Mouse (Mus musculus) myocyte (in vitro differentiated cells): Measurements from ENCODE around the gene Fgd2. TPM values are rescaled to one million over a fixed set of nuclear protein-coding genes. Genes with fewer than 3 reads are reported as not detected.
A peak's percentile ranks its signal among the peaks of the same experiment; 100 is the strongest.

ENCODE experiments used
- H3K27me3 ChIP-seq: one replicate; pipeline ENCODE4 v1.6.1; 2011; ENCODE audit not compliant: control insufficient read depth, insufficient read depth, insufficient read length
- H3K36me3 ChIP-seq: one replicate; pipeline ENCODE4 v1.6.1; 2011; ENCODE audit not compliant: control insufficient read depth, insufficient read depth
- H3K4me2 ChIP-seq: one replicate; pipeline ENCODE4 v1.6.1; 2011; ENCODE audit warnings: low read depth, control low read depth
- H3K4me3 ChIP-seq: one replicate; pipeline ENCODE4 v1.5.1; 2011; ENCODE audit warnings: mild to moderate bottlenecking, control low read depth, moderate library complexity
- H3K79me2 ChIP-seq: one replicate; pipeline ENCODE4 v1.6.1; 2011; ENCODE audit not compliant: control insufficient read depth, insufficient read depth
- H3ac ChIP-seq: one replicate; pipeline ENCODE4 v1.6.1; 2011; ENCODE audit not compliant: control insufficient read depth, insufficient read length
- CEBPB ChIP-seq: IDR thresholded peaks from 2 replicates; pipeline ENCODE4 v1.6.1; 2011; ENCODE audit warnings: mild to moderate bottlenecking, moderate library complexity; ENCODE audit not compliant: poor library complexity, insufficient read depth, severe bottlenecking
- E2F4 ChIP-seq: IDR thresholded peaks from one replicate; pipeline ENCODE4 v1.6.1; 2011; ENCODE audit warnings: mild to moderate bottlenecking, control low read depth, moderate library complexity; ENCODE audit not compliant: insufficient read depth
- MAX ChIP-seq: IDR thresholded peaks from one replicate; pipeline ENCODE4 v1.6.1; 2011; ENCODE audit warnings: low read depth, mild to moderate bottlenecking, control low read depth
- MYOD1 ChIP-seq, 3 experiments: IDR thresholded peaks; one replicate each; pipeline ENCODE4 v1.6.1; 2011; ENCODE audit warnings: control low read depth in 2 of 3, low read depth in 2 of 3, mild to moderate bottlenecking in 2 of 3, moderate library complexity in 1 of 3; ENCODE audit not compliant: insufficient read length in 2 of 3, control insufficient read depth in 1 of 3
- MYOG ChIP-seq, 3 experiments: IDR thresholded peaks; one replicate each; pipeline ENCODE4 v1.6.1; 2011; ENCODE audit warnings: control low read depth in 2 of 3, low read depth in 2 of 3, mild to moderate bottlenecking in 2 of 3; ENCODE audit not compliant: insufficient read length in 2 of 3, control insufficient read depth in 1 of 3, insufficient read depth in 1 of 3
- POLR2A ChIP-seq: IDR thresholded peaks from one replicate; pipeline ENCODE4 v1.6.1; 2011; ENCODE audit warnings: low read depth, mild to moderate bottlenecking, control low read depth, moderate library complexity; ENCODE audit not compliant: insufficient read length
- POLR2AphosphoS2 ChIP-seq: IDR thresholded peaks from one replicate; pipeline ENCODE4 v1.6.1; 2011; ENCODE audit warnings: low read depth, control low read depth; ENCODE audit not compliant: insufficient read length
- REST ChIP-seq: IDR thresholded peaks from one replicate; pipeline ENCODE4 v1.6.1; 2011; ENCODE audit warnings: mild to moderate bottlenecking, control low read depth, moderate library complexity; ENCODE audit not compliant: insufficient read depth, insufficient read length
- SRF ChIP-seq: IDR thresholded peaks from one replicate; pipeline ENCODE4 v1.6.1; 2011; ENCODE audit warnings: low read depth; ENCODE audit not compliant: control insufficient read depth, insufficient read length
- TCF12 ChIP-seq: IDR thresholded peaks from one replicate; pipeline ENCODE4 v1.6.1; 2011; ENCODE audit warnings: mild to moderate bottlenecking, control low read depth; ENCODE audit not compliant: poor library complexity, insufficient read depth, severe bottlenecking
- TCF3 ChIP-seq: IDR thresholded peaks from one replicate; pipeline ENCODE4 v1.6.1; 2011; ENCODE audit warnings: low read depth, control low read depth; ENCODE audit not compliant: insufficient read length
- USF1 ChIP-seq: IDR thresholded peaks from one replicate; pipeline ENCODE4 v1.6.1; 2011; ENCODE audit warnings: low read depth, mild to moderate bottlenecking, control low read depth, moderate library complexity
- polyA plus RNA-seq: library from polyadenylated mRNA; unstranded; fragments of >200 nt; fragmentation: generic; extraction: Trizol; gene quantifications from one replicate; pipeline ENCODE4 v1.2.1, GENCODE M21; 2012; ENCODE audit warnings: missing spikeins

The Fgd2 gene
- polyA plus RNA-seq, 1 experiment = 0.54 TPM

DNA sequence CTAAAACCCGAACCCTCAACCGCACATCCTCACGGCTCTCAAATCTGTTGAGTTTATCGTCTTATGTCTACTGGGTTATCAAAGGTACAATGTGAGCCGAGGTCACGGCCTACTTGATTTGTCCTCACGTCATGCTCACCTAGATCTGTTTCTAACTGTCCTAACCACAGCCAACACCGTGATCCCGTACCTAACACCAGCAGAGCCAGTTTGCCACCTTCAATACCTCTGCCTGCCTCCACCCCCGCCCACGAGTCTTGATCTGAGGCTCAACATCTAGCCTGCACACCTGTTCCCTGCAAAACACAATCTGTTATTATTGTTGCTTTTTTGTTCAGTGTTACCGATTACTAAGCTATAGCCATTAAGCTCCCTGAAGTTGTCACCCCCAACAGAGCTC lies 15.4 kb upstream of the Fgd2 start:
- H3K36me3 ChIP-seq = peaks cover 5% of the 10 kb centered on the region
- H3K79me2 ChIP-seq = peaks cover 43% of the 10 kb centered on the region
- TF ChIP-seq CEBPB = no peak
- TF ChIP-seq MYOG (IDR thresholded peaks at IDR 0.05; ENCODE audit: control insufficient read depth in 1 of 3, insufficient read depth in 1 of 3, insufficient read length in 2 of 3, low read depth in 2 of 3) = no peak
- TF ChIP-seq REST = no peak
- TF ChIP-seq POLR2A = no peak
- no peak for TF ChIP-seq MAX
- TF ChIP-seq POLR2AphosphoS2 = no peak
- no peak for TF ChIP-seq MYOD1 (IDR thresholded peaks at IDR 0.05; ENCODE audit: control insufficient read depth in 1 of 3, insufficient read length in 2 of 3, low read depth in 2 of 3)
- no peak for TF ChIP-seq TCF3
- H3ac ChIP-seq = no peak overlapping the region
- H3K4me3 ChIP-seq = no peak overlapping the region
- no peaks in the 10 kb centered on the region for H3K27me3 ChIP-seq
- H3K4me2 ChIP-seq = peak overlapping the region; percentile 91

DNA sequence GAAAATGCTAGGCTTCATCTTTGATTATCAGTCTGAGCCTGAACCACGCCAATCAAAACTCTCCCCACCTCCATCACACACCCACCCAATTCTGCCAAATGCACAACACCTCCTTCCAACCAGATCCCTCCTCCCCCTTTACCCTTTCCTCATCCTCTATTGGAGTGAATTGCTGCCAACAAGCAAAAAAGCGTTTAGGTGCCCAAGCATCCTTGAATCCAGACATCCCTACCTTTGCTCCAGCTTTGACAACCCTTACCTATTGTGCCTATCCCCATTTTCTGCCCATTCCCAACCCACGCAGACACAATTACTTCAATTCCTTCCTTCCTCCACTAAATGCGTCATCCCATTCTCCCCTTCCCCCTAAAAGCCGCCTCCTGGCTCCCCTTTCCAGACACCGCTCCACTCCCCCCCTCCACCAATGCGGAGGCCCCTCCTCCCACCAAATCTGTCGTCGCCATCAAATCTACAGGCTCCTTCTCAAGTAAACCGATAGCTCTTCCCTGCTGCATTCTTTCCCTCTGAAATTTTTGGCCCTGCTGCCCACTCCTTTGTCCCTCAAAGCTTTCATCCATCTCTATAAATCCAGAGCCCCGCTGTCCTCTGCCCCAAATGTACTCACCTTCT lies 14.1 kb upstream of the Fgd2 start:
- peak overlapping the region; percentile 91 for H3K4me2 ChIP-seq
- peak overlapping the region; percentile 86 for H3ac ChIP-seq
- TF ChIP-seq POLR2A = no peak
- no peak for TF ChIP-seq MYOG (IDR thresholded peaks at IDR 0.05; ENCODE audit: control insufficient read depth in 1 of 3, insufficient read depth in 1 of 3, insufficient read length in 2 of 3, low read depth in 2 of 3)
- TF ChIP-seq TCF12 = no peak
- TF ChIP-seq E2F4 = no peak
- no peak for TF ChIP-seq SRF
- TF ChIP-seq CEBPB = no peak
- TF ChIP-seq MAX = no peak
- TF ChIP-seq TCF3 = no peak
- TF ChIP-seq REST = no peak
- TF ChIP-seq POLR2AphosphoS2 = no peak
- TF ChIP-seq MYOD1 (IDR thresholded peaks at IDR 0.05; ENCODE audit: control insufficient read depth in 1 of 3, insufficient read length in 2 of 3, low read depth in 2 of 3) = no peak
- no peak for TF ChIP-seq USF1
- peaks cover 43% of the 10 kb centered on the region for H3K79me2 ChIP-seq
- peaks cover 5% of the 10 kb centered on the region for H3K36me3 ChIP-seq
- peak overlapping the region; percentile 92 for H3K4me3 ChIP-seq
- no peaks in the 10 kb centered on the region for H3K27me3 ChIP-seq

DNA sequence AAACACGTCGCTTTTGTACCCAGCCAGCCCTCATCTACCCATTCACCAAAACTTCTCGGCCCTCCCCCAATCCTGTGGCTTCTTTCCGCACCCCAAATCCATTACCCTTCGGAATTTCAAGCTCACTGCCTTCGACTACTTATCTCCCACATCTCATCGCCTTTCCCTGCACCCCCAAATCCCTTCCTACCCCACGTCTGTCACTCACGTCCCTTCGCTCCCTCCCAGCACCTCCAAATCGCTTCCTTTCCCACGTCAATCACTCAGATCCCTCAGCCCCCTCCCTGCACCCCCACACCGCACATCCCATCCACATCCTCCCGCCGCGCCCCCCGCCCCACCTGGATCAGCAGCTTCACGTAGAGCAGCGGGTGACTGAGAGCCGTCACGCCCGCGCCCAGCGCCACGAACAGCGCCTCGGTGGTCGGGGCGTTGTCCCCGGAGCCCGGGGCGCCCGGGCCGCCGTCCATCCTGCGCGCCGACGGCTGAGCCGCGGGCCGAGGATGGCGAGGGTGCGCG lies 13.5 kb upstream of the Fgd2 start:
- TF ChIP-seq REST (no peak), SRF (no peak), E2F4 (no peak), TCF12 (no peak), POLR2A (no peak), TCF3 (no peak), MYOD1 (IDR thresholded peaks at IDR 0.05; ENCODE audit: control insufficient read depth in 1 of 3, insufficient read length in 2 of 3, low read depth in 2 of 3) (no peak), USF1 (no peak)
- H3ac ChIP-seq = peak overlapping the region; percentile 86
- peak overlapping the region; percentile 91 for H3K4me2 ChIP-seq
- peaks cover 5% of the 10 kb centered on the region for H3K36me3 ChIP-seq
- peak overlapping the region; percentile 92 for H3K4me3 ChIP-seq
- H3K79me2 ChIP-seq = peaks cover 43% of the 10 kb centered on the region
- H3K27me3 ChIP-seq = no peaks in the 10 kb centered on the region

DNA sequence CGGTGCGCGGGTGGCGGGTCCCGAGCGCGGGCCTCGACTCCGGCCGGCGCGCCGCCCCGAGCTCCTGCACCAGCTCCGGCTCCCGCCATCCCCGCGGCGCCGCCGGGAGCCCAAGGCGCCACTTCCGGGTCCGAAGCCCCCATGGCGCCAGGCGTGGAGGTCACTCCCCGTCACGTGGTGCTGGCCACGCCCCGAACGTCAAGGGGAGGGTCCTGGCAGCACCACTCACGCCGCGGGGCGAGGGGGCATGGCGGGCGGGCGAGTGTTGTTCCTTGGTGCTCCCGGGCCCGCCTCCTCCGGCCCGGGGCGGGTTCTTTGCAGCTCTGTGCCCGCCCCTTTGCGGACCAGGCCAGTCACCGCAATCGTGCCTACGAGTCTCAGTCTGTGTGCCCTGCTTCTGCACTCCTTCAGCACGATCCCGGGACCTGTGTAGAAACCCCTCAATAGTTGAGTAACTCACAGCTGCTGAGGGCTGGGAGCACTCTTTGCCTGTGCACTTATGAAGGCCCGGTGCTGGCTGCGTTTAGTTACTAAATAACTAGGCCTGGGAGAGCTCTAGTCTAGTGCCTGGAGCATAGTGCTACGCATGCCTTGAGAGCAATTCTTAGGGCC lies 13.0 kb upstream of the Fgd2 start, which contains the start of gene Mtch1:
Gene Mtch1 (minus strand): TSS at position 290 of the 612 bp plus-strand sequence.
- peak within 1 kb of the TSS; percentile 92 for H3K4me3 ChIP-seq
- peak within 1 kb of the TSS; percentile 99 for H3K4me2 ChIP-seq
- peaks cover 43% of the 10 kb centered on the region for H3K79me2 ChIP-seq
- TF ChIP-seq USF1 = peak; percentile 95
- no peak for TF ChIP-seq E2F4
- TF ChIP-seq MAX = no peak
- no peak for TF ChIP-seq CEBPB
- TF ChIP-seq SRF = peak; percentile 69
- TF ChIP-seq MYOG (IDR thresholded peaks at IDR 0.05; ENCODE audit: control insufficient read depth in 1 of 3, insufficient read depth in 1 of 3, insufficient read length in 2 of 3, low read depth in 2 of 3) = no peak
- peak; percentile 64 for TF ChIP-seq POLR2A
- TF ChIP-seq TCF12 = no peak
- no peak for TF ChIP-seq REST
- no peak for TF ChIP-seq TCF3
- peak; percentile 79 for TF ChIP-seq POLR2AphosphoS2
- TF ChIP-seq MYOD1 (IDR thresholded peaks at IDR 0.05; ENCODE audit: control insufficient read depth in 1 of 3, insufficient read length in 2 of 3, low read depth in 2 of 3) = no peak
- H3K36me3 ChIP-seq = peaks cover 5% of the 10 kb centered on the region
- no peaks in the 10 kb centered on the region for H3K27me3 ChIP-seq
- H3ac ChIP-seq = peak within 1 kb of the TSS; percentile 86
